Mouse (Mus musculus): ENCODE measurements around the gene Msi2. TPM values are rescaled to one million over a fixed set of nuclear protein-coding genes. Genes with fewer than 3 reads are reported as not detected.

Msi2 gene
- 21.1 and 21.3 TPM in 2 replicates for polyA plus RNA-seq (2015; fragmentation: Nextera tagmentation; extraction: Ambion mirVana)

DNA sequence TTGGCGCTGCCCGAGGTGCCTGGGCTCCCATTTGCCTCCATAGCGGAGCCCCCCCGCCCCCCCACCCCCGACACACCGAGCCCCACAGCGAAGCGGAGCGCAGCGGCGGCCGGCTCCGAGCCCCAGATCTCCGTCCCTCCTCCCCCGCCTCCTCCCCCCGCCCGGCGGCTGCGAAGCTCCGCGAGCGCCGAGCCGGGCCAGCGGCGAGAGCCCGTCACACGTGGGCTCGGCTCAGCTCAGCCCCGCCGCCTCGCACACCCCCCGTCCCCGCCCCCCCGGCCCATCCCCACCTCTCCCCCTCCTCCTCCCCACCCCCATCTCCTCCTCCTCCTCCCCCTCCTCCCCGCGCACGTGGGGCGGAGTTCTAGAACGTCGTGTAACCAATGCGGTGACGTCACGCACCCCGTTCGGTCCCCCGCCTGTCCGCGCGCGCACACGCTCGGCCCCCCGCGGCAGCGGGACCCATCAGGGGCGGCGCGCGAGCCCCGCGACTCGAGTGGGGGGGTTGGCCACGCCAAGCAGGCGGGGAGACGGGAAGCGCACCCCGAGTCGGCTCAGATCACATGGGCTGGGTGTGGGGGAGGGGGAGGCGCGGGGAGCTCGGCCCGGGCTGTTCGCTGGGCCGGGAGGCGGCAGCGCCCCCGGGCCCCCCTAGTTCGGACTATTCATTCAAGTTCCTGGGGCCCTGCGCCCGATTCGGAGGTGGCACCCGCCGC lies at the start of gene Msi2:
Msi2 (minus strand) TSS at position 464 of the 716 bp plus-strand sequence.
- H3K4me3 ChIP-seq = peak within 1 kb of the TSS; percentile 91
- ATAC-seq (ENCODE audit: low FRiP score, low read depth) = peak; percentile 87
- H3K27ac ChIP-seq = peak within 1 kb of the TSS; percentile 88
- no peaks in the 10 kb centered on the region for H3K36me3 ChIP-seq
- peaks cover 48% of the 10 kb centered on the region for H3K4me1 ChIP-seq
- peaks cover 5% of the 10 kb centered on the region; the same call in 1 of the 2 replicates for H3K27me3 ChIP-seq
- H3K9ac ChIP-seq = peak within 1 kb of the TSS; percentile 98
- no peaks in the 10 kb centered on the region for H3K9me3 ChIP-seq
- H3K4me2 ChIP-seq (replicated peaks) = peak within 1 kb of the TSS; percentile 90
- under 1% methylated on average over 24 of the region's 84 CpGs for WGBS

DNA sequence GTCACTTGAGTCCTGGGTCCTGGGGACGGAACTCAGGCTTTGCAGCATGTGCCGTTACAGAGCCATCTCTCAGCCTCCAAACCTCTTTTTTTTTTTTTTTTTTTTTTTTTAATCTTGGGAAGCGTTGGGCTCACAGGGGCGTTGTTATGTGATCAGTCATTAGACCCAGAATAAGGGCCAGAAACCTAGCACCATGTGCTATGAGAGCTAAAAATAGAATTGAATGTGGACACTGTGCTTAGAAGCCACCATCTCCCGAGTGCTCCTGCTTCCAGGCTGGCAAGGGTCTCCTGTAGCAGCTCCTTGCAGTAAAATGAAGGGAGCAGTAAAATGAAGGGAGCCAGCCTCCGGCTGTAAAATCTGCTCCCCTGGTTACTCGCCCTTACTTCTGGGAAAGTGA lies 47.3 kb upstream of the Msi2 start:
- WGBS = 19% methylated on average over 7 of the region's 7 CpGs
- H3K4me2 ChIP-seq (replicated peaks) = peak overlapping the region; percentile 49

GRCm38 (mm10) chr11:88763371-88763770 lies 45.1 kb upstream of the Msi2 start:
- no peak overlapping the region for H3K4me3 ChIP-seq
- H3K9me3 ChIP-seq = no peaks in the 10 kb centered on the region
- peaks cover 28% of the 10 kb centered on the region for H3K4me1 ChIP-seq
- no peaks in the 10 kb centered on the region for H3K27me3 ChIP-seq
- no peak overlapping the region for H3K27ac ChIP-seq
- H3K36me3 ChIP-seq = no peaks in the 10 kb centered on the region
- WGBS = 86% methylated on average over 13 of the region's 13 CpGs
- no peak overlapping the region for H3K9ac ChIP-seq
- ATAC-seq (ENCODE audit: low FRiP score, low read depth) = no peak
- H3K4me2 ChIP-seq (replicated peaks) = no peak overlapping the region

More for the DNA sequence above, 47.3 kb upstream of the Msi2 start:
- Histone ChIP-seq H3K36me3 (no peaks in the 10 kb centered on the region), H3K9me3 (no peaks in the 10 kb centered on the region), H3K4me1 (peaks cover 30% of the 10 kb centered on the region), H3K4me3 (no peak overlapping the region), H3K9ac (no peak overlapping the region), H3K27ac (peak overlapping the region; percentile 84), H3K27me3 (no peaks in the 10 kb centered on the region)
- peak; percentile 60; the same call in 1 of the 2 replicates for ATAC-seq (ENCODE audit: low FRiP score, low read depth)

GRCm38 (mm10) chr11:88759501-88759900 lies 41.2 kb upstream of the Msi2 start:
- Histone ChIP-seq H3K4me3 (no peak overlapping the region), H3K27ac (no peak overlapping the region), H3K9ac (no peak overlapping the region), H3K4me2 (replicated peaks) (no peak overlapping the region), H3K36me3 (no peaks in the 10 kb centered on the region), H3K27me3 (no peaks in the 10 kb centered on the region), H3K9me3 (no peaks in the 10 kb centered on the region), H3K4me1 (peaks cover 17% of the 10 kb centered on the region)
- 89% methylated on average over 8 of the region's 8 CpGs for WGBS
- no peak for ATAC-seq (ENCODE audit: low FRiP score, low read depth)

DNA sequence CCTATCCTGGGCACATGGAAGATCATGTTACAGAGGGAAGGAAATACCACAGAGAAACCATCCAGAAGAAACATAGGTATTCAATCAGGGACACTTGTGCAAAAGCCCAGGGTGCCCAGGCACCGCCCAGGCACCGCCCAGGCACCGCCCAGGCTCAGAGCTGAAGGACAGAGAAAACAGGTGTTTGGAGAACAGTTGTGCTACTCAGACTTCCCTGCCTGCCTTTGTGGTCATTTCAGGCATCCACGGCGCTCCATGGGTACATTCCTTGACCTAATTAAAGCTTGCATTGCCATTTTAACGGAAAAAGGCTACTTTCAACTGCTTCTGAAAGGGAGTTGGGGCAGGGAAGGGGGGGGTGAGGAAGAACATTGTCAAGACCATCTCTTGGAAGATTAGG lies 40.1 kb upstream of the Msi2 start:
- H3K9me3 ChIP-seq = no peaks in the 10 kb centered on the region
- H3K27ac ChIP-seq = no peak overlapping the region
- ATAC-seq (ENCODE audit: low FRiP score, low read depth) = no peak
- no peak overlapping the region for H3K9ac ChIP-seq
- 24% methylated on average over 6 of the region's 6 CpGs for WGBS
- no peaks in the 10 kb centered on the region for H3K27me3 ChIP-seq
- no peaks in the 10 kb centered on the region for H3K36me3 ChIP-seq
- H3K4me2 ChIP-seq (replicated peaks) = no peak overlapping the region
- H3K4me3 ChIP-seq = no peak overlapping the region
- H3K4me1 ChIP-seq = peaks cover 21% of the 10 kb centered on the region

GRCm38 (mm10) chr11:88745306-88745705 lies 27.0 kb upstream of the Msi2 start:
- Histone ChIP-seq H3K36me3 (no peaks in the 10 kb centered on the region), H3K27me3 (no peaks in the 10 kb centered on the region), H3K4me2 (replicated peaks) (no peak overlapping the region), H3K4me3 (no peak overlapping the region), H3K9me3 (no peaks in the 10 kb centered on the region), H3K4me1 (no peaks in the 10 kb centered on the region), H3K9ac (no peak overlapping the region), H3K27ac (no peak overlapping the region)
- ATAC-seq (ENCODE audit: low FRiP score, low read depth) = no peak
- WGBS = 81% methylated on average over 12 of the region's 12 CpGs

GRCm38 (mm10) chr11:88739574-88740295 lies 21.4 kb upstream of the Msi2 start:
- Histone ChIP-seq H3K4me3 (no peak overlapping the region), H3K36me3 (no peaks in the 10 kb centered on the region), H3K9ac (no peak overlapping the region), H3K9me3 (no peaks in the 10 kb centered on the region; the same call in 1 of the 2 replicates), H3K27me3 (no peaks in the 10 kb centered on the region), H3K27ac (no peak overlapping the region), H3K4me2 (replicated peaks) (no peak overlapping the region), H3K4me1 (no peaks in the 10 kb centered on the region)
- 89% methylated on average over 13 of the region's 13 CpGs for WGBS
- ATAC-seq (ENCODE audit: low FRiP score, low read depth) = no peak

GRCm38 (mm10) chr11:88729363-88729762 lies 11.1 kb upstream of the Msi2 start:
- 38% methylated on average over 5 of the region's 5 CpGs for WGBS
- Histone ChIP-seq H3K36me3 (no peaks in the 10 kb centered on the region), H3K9ac (no peak overlapping the region), H3K4me1 (peaks cover 32% of the 10 kb centered on the region), H3K27me3 (no peaks in the 10 kb centered on the region), H3K9me3 (no peaks in the 10 kb centered on the region), H3K27ac (no peak overlapping the region), H3K4me2 (replicated peaks) (no peak overlapping the region), H3K4me3 (no peak overlapping the region)
- no peak for ATAC-seq (ENCODE audit: low FRiP score, low read depth)

GRCm38 (mm10) chr11:88728508-88728890 lies 10.2 kb upstream of the Msi2 start:
- no peaks in the 10 kb centered on the region for H3K9me3 ChIP-seq
- no peaks in the 10 kb centered on the region for H3K36me3 ChIP-seq
- peaks cover 32% of the 10 kb centered on the region for H3K4me1 ChIP-seq
- WGBS = 2% methylated on average over 6 of the region's 6 CpGs
- H3K4me2 ChIP-seq (replicated peaks) = peak overlapping the region; percentile 49
- H3K4me3 ChIP-seq = no peak overlapping the region
- H3K9ac ChIP-seq = no peak overlapping the region
- H3K27ac ChIP-seq = no peak overlapping the region
- no peak for ATAC-seq (ENCODE audit: low FRiP score, low read depth)
- H3K27me3 ChIP-seq = no peaks in the 10 kb centered on the region

DNA sequence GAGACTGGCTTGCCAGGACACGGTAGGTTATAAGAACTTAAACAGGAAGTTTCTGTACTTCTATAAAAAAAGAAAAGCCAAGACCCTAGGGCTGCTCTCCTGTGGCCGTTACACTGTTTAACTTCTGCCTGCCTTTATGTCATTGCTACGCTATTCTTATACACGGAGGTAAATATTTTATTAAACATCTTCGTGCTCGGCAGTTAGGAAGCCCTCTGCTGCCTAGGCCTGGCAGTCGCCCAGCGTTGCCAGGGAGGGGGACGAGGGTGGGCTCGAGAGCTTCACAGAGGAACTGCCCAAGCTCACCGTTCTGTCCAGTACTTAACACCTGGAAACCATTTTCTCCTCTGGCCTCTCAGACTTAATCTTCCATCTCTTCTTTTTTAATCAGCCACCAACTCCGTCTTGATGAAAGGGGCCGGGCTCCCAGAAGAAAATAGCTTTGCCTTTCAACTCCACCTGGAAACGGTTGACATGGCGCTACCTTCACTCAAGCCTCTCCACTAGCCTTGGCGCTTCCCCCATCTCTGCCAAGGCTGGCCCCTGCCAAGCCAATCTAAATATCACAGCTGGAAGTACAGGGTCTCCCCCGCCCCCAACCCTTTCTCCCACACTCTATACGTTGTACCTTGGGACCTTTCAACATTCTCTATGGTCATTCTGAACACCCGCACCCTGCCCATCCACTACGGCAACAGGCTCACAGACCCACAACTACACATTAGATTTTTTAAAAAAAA lies 9.6 kb upstream of the Msi2 start:
- Histone ChIP-seq H3K27me3 (no peaks in the 10 kb centered on the region), H3K4me3 (0 out of 2 replicates have a peak overlapping the region, but pooled peaks have one; percentile 2), H3K9me3 (no peaks in the 10 kb centered on the region), H3K27ac (peak overlapping the region; percentile 70), H3K36me3 (no peaks in the 10 kb centered on the region), H3K4me2 (replicated peaks) (peak overlapping the region; percentile 49), H3K4me1 (peaks cover 32% of the 10 kb centered on the region), H3K9ac (peak overlapping the region; percentile 39; the same call in 1 of the 2 replicates)
- ATAC-seq (ENCODE audit: low FRiP score, low read depth) = peak; percentile 28; the same call in 1 of the 2 replicates
- WGBS = 29% methylated on average over 20 of the region's 20 CpGs

- H3K36me3 ChIP-seq = no peaks in the 10 kb centered on the region
- no peaks in the 10 kb centered on the region for H3K9me3 ChIP-seq
- peaks cover 25% of the 10 kb centered on the region for H3K4me1 ChIP-seq
- H3K9ac ChIP-seq = no peak overlapping the region
- ATAC-seq (ENCODE audit: low FRiP score, low read depth) = no peak
- 68% methylated on average over 10 of the region's 10 CpGs for WGBS
- no peak overlapping the region for H3K4me3 ChIP-seq
- H3K27me3 ChIP-seq = peaks cover 5% of the 10 kb centered on the region; the same call in 1 of the 2 replicates
- no peak overlapping the region for H3K27ac ChIP-seq
- H3K4me2 ChIP-seq (replicated peaks) = no peak overlapping the region
Observed at GRCm38 (mm10) chr11:88721144-88721636, 2.9 kb upstream of the Msi2 start.
